Mouse (Mus musculus): Measurements from ENCODE around the gene Gm3138.
"Not testable (repeated sequence)": the region's sequence is repeated elsewhere in the genome, so short reads cannot be mapped to it uniquely, and the experiment has no call there.

- not testable (repeated sequence) for TF ChIP-seq CTCF (IDR thresholded peaks at IDR 0.05; ENCODE audit: control insufficient read depth, insufficient read depth, low read length); POLR2A (IDR thresholded peaks at IDR 0.05; ENCODE audit: borderline replicate concordance, control insufficient read depth, low read depth, low read length)
Measured at GRCm38 (mm10) chr14:4269238-4269950, 20.0 kb downstream of the Gm3138 start.
